In the genomic region with DNA sequence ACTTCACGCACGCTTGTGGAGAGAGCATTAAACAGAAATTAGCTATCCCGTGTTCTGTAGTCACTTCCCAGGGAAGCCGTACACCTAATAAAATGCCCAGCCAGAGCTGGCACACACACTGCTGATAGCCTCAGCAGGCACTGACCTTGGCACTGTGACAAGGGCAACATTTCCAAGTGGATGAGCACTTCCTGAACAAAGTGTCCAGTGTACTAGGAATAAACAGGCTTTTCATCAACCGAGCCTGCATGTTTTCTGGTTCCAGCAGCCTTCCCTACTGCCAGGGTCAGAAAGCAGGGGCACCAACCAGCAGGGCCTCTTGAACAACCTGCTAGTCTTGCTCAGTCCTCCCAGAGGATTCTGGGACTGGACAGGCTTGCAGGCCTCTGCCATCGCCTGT, we compare ENCODE assay signal across 8 mouse cellular contexts.
DNase-seq lines count a peak whose midpoint lies in the region; ATAC-seq and TF ChIP-seq lines count a peak whose summit lies in the region.

No protein-coding gene starts in this region.

- no peak overlapping the region for H3K4me3 ChIP-seq in heart, postnatal 0 days (ENCODE audit: low read depth, low read length)

- H3K27ac ChIP-seq in heart, postnatal 0 days (ENCODE audit: low read depth) = peak overlapping the region; percentile 62

- DNase-seq in frontal cortex, postnatal 14 days (ENCODE audit: low spot score in 2 of 2) = no peak
- DNase-seq in urinary bladder, postnatal 14 days (ENCODE audit: low spot score) = peak; percentile 53
- no peak for DNase-seq in urinary bladder, postnatal 25 days (ENCODE audit: low spot score)
- DNase-seq in heart, postnatal 0 days (ENCODE audit: low spot score) = peak; percentile 70
- DNase-seq in left cerebral cortex, postnatal 4 days = peak; percentile 61
- no peak for DNase-seq in thymus, postnatal 4 days

- TF ChIP-seq CTCF in heart, postnatal 0 days (IDR thresholded peaks at IDR 0.05; ENCODE audit: low read depth) = no peak

- H3K36me3 ChIP-seq in heart, postnatal 0 days (replicated peaks; ENCODE audit: control insufficient read depth, insufficient read depth, low read length) = no peaks in the 10 kb centered on the region

- H3K4me2 ChIP-seq in heart, postnatal 0 days (ENCODE audit: low read depth, low read length) = no peak overlapping the region

- no peaks in the 10 kb centered on the region for H3K27me3 ChIP-seq in heart, postnatal 0 days (ENCODE audit: control insufficient read depth, insufficient read depth, low read length)

- 35% methylated on average over 6 of the region's 6 CpGs for WGBS in heart, postnatal 0 days

- ATAC-seq in frontal cortex, adult (ENCODE audit: low TSS enrichment) = peak; percentile 17; the same call in 1 of the 2 replicates
- ATAC-seq in heart, postnatal 0 days (ENCODE audit: insufficient read depth, low read depth) = peak; percentile 62; the same call in 1 of the 2 replicates
- ATAC-seq in erythroblast, adult 5-6 weeks (replicated peaks; ENCODE audit: low FRiP score, poor library complexity, severe bottlenecking) = no peak

- H3K4me1 ChIP-seq in heart, postnatal 0 days (ENCODE audit: control insufficient read depth, insufficient read depth) = peaks cover 43% of the 10 kb centered on the region

- no peak for TF ChIP-seq EP300 in heart, postnatal 0 days (IDR thresholded peaks at IDR 0.05; ENCODE audit: low read depth)

- intact Hi-C loops in left cerebral cortex, postnatal 4 days (cut with DNase I) = no loop called here

- no peak overlapping the region for H3K9ac ChIP-seq in heart, postnatal 0 days (replicated peaks; ENCODE audit: low read depth, low read length)

- no peaks in the 10 kb centered on the region for H3K9me3 ChIP-seq in heart, postnatal 0 days (replicated peaks; ENCODE audit: control insufficient read depth, low read length)

Comparison
In these comparisons a context has a peak if more than half of its experiments do, and no peak if none do; other contexts are left out.
1. DNase-seq: peak in urinary bladder, postnatal 14 days (single experiment), heart, postnatal 0 days (single experiment) and left cerebral cortex, postnatal 4 days (single experiment); none in frontal cortex, postnatal 14 days (0 of 2), urinary bladder, postnatal 25 days (single experiment) and thymus, postnatal 4 days (single experiment).